Mouse (Mus musculus): ENCODE data around the gene Lamtor2.
"Not testable (repeated sequence)": the region's sequence is repeated elsewhere in the genome, so short reads cannot be mapped to it uniquely, and the experiment has no call there.

Lamtor2 gene

GRCm38 (mm10) chr3:88552676-88553524 is at the start of gene Lamtor2:
TSS of gene Lamtor2 (minus strand) at chr3:88553074.
- DNase-seq (ENCODE audit: low read depth, low spot score): peak; percentile 95

- no peak for DNase-seq (ENCODE audit: low read depth, low spot score)
Observed at GRCm38 (mm10) chr3:88602466-88602865, 49.6 kb upstream of the Lamtor2 start.

- DNase-seq (ENCODE audit: low read depth, low spot score): not testable (repeated sequence)
Observed at GRCm38 (mm10) chr3:88596547-88596946, 43.7 kb upstream of the Lamtor2 start.

- no peak for DNase-seq (ENCODE audit: low read depth, low spot score)
Observed at GRCm38 (mm10) chr3:88593893-88594580, 41.2 kb upstream of the Lamtor2 start.

- no peak for DNase-seq (ENCODE audit: low read depth, low spot score)
Observed at GRCm38 (mm10) chr3:88592942-88593576, 40.2 kb upstream of the Lamtor2 start.

GRCm38 (mm10) chr3:88591950-88592731 is 39.3 kb upstream of the Lamtor2 start:
- peak; percentile 56 for DNase-seq (ENCODE audit: low read depth, low spot score)

- no peak for DNase-seq (ENCODE audit: low read depth, low spot score)
Observed at GRCm38 (mm10) chr3:88591044-88591443, 38.2 kb upstream of the Lamtor2 start.

- no peak for DNase-seq (ENCODE audit: low read depth, low spot score)
Observed at GRCm38 (mm10) chr3:88590246-88590645, 37.4 kb upstream of the Lamtor2 start.

GRCm38 (mm10) chr3:88586640-88587039 is 33.8 kb upstream of the Lamtor2 start:
- no peak for DNase-seq (ENCODE audit: low read depth, low spot score)

- DNase-seq (ENCODE audit: low read depth, low spot score): no peak
Observed at GRCm38 (mm10) chr3:88585769-88586168, 32.9 kb upstream of the Lamtor2 start.

- DNase-seq (ENCODE audit: low read depth, low spot score): peak; percentile 72
Observed at GRCm38 (mm10) chr3:88579454-88580117, 26.7 kb upstream of the Lamtor2 start.

- no peak for DNase-seq (ENCODE audit: low read depth, low spot score)
Observed at GRCm38 (mm10) chr3:88578498-88579424, 25.9 kb upstream of the Lamtor2 start.

GRCm38 (mm10) chr3:88577846-88578245 is 25.0 kb upstream of the Lamtor2 start:
- not testable (repeated sequence) for DNase-seq (ENCODE audit: low read depth, low spot score)

- DNase-seq (ENCODE audit: low read depth, low spot score): no peak
Observed at GRCm38 (mm10) chr3:88575540-88575939, 22.7 kb upstream of the Lamtor2 start, which contains the start of gene Ssr2. TSS of gene Ssr2 (plus strand) at chr3:88575876.

- no peak for DNase-seq (ENCODE audit: low read depth, low spot score)
Observed at GRCm38 (mm10) chr3:88573810-88574209, 20.9 kb upstream of the Lamtor2 start.

GRCm38 (mm10) chr3:88572835-88573234 is 20.0 kb upstream of the Lamtor2 start:
- no peak for DNase-seq (ENCODE audit: low read depth, low spot score)

- DNase-seq (ENCODE audit: low read depth, low spot score): no peak
Observed at GRCm38 (mm10) chr3:88571856-88572255, 19.0 kb upstream of the Lamtor2 start.

GRCm38 (mm10) chr3:88570341-88570740 is 17.5 kb upstream of the Lamtor2 start:
- DNase-seq (ENCODE audit: low read depth, low spot score): no peak

- DNase-seq (ENCODE audit: low read depth, low spot score): no peak
Observed at GRCm38 (mm10) chr3:88569694-88570093, 16.8 kb upstream of the Lamtor2 start.

- DNase-seq (ENCODE audit: low read depth, low spot score): no peak
Observed at GRCm38 (mm10) chr3:88569093-88569492, 16.2 kb upstream of the Lamtor2 start.
